Mouse (Mus musculus): ENCODE measurements at regions not wholly inside any gene's neighbourhood (a gene's known extent, or its start where the extent isn't known, plus 50 kb on each side); places are given as distances from the start of the nearest gene placed in this dataset.

DNA sequence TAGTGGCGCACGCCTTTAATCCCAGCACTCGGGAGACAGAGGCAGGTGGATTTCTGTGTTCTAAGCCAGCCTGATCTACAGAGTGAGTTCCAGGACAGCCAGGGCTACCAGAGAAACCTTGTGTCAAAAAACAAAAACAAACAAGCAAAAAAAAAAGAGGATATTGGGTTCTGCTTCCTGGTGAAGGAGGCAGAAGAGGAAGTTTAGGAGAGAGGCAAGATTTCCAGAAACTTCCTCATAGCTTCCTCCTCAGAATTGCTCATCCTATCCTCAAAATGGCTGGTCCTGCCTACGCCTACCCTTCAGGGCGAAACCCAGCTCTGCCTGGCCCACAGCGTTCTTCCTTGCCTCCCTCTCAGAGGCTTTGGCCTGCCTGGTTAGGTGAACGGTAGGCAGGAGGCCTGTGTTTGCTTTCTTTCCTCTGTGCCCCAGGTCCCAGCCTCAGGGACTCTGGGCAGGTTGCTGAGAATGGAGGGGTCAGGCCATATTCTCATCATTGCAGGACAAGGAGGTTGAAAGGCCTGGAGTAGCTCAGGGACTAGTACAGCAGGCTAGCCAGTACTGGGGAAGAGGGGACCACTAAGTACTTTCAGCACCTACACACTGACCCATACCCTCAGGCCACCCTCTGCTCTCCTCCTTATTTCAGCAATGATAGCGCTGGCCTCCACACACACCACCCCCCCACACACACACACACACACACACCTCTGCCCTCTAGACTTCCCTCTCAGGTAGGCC lies 79.6 kb downstream of the Zfp36l2 start:
- DNase-seq (ENCODE audit: low spot score) = no peak

DNA sequence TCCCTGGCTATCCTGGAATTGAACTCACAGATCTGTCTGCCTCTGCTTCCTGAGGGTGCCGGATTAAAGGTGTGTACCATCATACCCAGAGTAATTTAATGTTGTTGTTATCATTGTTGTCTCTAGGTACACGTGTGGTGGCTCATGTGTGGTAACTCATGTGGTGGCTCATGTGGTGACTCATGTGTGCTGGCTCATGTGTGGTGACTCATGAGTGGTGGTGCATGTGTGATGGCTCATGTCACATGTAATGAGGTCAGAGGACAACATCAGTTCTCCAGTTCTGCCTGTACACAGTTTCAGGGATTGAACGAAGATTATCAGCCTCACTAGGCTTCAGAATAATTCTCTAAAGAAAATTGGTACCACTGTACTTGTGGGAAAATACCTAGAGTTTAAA lies 80.2 kb downstream of the Zfp36l2 start:
- no peak for DNase-seq (ENCODE audit: low spot score)

DNA sequence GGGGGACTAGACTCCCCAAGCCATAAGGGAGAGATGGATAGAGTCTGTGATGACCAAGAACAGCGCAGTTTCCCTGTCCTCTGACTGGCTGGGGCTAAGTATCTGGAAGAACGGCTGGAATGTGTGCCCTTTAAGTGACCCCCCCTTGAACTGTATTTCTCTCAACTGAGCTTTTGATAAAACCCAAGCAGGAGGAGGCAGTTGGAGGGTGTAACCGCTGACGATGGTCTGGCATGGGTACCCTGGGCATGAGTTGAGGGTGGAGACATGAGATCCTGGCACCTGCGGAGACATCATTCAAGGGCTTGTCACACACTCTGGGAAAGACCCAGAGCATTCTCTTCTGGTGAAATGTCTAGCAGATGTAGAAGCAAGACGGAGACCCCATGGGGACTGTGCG lies 83.5 kb downstream of the Zfp36l2 start:
- DNase-seq (ENCODE audit: low spot score) = no peak

DNA sequence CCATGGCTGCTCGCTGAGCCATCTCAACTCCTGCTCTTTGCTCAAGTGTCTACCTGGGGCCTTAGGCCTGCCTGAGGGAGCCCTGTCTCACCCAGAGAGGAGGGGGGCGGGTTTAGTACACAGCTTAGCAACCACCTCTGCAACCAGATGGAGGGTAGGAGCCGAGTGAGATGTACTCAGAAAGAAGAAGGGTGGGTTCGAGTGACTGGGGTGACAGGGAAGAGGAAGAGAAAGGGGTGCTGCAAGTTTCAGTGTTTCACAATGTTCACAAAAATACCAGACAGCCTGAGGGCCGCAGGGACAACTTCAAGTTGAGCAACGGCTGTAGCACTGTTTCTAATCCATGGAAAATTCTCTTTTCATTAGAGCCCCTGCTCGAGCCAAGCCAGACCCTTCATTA lies 84.4 kb downstream of the Zfp36l2 start:
- DNase-seq (ENCODE audit: low spot score) = no peak

DNA sequence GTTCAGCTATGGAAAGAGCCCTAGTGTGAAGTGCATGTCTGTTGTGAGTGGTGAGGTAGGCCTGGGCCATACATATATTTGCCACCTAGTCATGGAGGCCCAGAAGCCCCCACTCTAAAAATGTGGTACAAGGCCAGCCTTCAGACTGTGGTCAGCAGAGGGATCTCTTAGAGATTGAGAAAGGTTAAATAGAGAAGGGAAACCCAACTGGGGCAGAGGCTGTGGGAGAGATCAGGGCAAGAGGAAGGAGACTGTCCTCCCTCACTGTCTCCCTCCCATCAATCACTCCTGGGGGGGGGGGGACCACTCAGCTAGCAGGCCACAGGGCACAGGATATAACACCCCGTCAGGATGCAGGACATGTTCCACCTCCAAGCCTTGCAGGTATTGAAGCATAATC lies 86.1 kb downstream of the Zfp36l2 start:
- no peak for DNase-seq (ENCODE audit: low spot score)

DNA sequence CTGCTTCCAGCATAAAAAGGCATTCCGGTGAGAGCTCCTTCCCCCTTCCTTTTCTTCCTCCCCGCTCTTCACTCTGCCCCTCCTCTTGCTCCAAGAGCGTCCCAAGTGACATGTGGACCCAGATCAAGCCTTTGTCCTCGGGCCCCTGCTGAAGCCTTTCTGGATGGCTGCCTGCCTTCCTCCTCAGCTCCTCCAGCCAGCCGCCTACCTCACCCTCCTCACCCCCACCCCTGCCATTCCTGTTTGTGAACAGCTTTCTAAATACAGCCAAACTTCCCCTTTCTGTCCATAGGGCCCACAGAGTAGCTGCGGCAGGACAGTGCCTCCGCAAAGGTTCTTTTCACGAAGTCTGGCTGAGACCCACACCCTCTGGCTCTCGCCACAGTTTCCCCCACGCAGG lies 87.2 kb downstream of the Zfp36l2 start:
- DNase-seq (ENCODE audit: low spot score) = no peak

DNA sequence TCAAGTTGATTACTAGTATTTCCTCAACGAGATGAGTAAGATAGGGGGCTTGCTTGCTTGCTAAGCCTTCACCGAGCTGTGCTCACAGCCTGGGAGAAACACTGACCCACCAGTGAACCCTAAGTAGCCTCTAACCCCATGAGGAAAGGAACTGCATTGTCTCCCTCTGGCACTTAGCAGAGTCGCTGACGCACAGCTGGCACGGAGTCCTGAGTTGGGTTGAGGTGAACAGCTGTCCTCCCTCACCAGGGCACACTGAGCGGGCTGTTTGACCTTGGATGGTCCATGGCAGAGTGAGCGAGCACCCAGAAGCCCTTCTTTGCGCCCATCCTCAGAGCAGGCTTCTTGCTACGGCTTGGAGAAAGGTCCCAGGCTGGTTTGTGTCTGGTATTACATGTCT lies 88.0 kb downstream of the Zfp36l2 start:
- no peak for DNase-seq (ENCODE audit: low spot score)

DNA sequence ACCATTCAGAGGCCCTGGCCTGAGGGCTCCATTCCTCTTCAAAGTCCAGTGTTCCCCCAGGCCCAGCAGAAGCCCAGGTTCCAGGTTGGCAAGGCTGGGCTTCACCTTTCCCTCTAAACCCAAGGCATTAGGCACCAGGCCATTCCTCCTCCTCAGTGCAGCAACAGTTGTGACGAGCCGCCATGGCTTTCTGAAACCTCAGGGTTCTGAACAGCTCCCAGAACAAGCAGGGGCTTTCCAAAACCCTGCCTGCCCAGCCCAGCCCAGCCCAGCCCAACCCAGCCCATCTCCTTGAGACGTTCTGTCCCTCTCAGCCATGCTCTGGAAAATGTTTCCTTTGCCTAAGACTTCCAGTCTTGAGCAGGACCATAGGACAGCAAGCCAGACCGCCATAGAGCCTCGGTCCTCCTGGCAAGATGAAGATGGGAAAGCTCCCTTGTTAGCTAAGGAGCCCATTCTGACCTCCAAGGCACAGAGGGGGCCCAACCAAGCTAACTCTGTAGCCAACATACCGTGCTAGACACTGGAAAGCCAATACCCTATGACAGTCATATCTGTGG lies 89.8 kb downstream of the Zfp36l2 start:
- no peak for DNase-seq (ENCODE audit: low spot score)

DNA sequence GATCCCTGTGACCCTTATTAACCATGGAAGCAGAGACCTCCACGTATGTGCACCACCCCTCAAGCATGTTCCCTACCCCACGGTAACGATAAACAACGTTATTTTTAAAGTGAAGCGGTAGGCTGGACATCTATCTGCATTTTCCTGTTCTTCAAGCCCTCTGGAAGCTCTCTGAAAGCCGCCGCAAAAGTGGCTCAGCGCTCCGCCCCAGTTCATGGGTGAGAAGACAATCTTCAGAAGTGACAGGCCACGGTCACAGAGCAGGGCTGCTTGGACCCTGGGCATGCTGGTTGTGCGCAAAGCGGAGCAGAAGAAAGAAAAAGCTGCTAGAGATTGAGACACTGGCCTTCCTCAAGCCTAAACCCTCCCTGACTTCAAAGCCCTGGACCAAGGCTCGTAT lies 90.5 kb downstream of the Zfp36l2 start:
- DNase-seq (ENCODE audit: low spot score) = no peak

DNA sequence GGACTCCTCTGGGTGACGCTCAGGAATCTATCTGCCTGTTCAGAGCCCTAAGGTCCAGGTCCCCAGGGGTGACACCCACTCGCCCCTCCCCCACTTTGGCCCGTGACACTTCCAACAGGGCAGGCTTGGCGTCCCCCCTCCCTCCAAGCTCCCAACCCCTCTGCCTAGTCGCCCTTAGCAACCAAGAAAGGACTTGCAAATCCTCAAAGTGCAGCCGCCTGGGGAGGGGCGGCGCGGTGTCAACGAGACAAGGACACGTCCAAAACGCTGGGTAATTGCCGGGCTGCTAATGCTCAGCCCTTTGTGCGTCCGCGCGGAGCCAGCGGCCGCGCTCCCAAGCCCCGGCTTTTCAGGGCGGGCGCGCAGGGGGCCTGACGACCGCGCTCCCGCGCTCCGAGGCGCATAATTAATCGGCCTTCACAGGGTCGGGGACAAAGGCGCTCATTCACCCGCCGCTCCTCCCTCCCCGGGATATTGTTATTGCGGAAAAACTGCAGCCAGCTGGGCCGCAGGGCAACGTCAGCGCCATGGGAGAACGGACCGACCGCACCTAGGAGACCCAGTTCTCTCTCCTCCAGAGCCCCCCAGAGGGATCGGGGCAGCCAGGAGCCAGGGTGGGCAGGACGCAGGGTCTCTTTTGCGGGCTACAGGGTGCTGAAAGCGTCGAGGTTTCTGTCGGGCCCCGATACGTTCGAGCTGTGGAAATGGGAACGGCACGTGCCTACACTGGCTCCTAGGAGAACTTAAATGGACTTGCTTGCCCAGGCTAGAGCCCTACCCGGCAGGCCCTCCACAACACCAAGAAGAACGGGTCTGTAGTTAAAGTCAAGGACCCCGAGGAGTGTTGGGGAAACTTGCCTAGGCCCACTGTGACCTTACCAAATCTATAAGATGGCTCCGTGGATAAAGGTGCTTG lies 91.1 kb downstream of the Zfp36l2 start:
- DNase-seq (ENCODE audit: low spot score) = no peak

DNA sequence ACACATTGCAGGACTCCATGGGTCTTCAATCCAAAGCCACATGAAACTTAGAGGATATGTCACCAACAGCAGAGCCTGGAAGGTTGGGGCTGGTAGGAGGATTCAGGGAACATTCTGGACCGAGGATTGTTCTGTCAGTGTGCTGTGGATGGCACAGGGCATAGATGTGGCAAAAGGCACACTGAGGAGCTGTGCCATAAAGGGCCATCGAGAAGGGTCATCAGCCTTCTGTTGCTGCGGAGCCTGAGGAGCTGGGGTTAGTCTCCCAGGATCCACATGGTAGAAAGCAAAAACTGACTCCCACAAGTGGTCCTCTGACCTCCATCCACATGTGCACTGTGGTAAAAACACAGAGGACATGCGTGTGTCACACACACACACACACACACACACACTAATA lies 91.9 kb downstream of the Zfp36l2 start:
- DNase-seq (ENCODE audit: low spot score) = no peak

DNA sequence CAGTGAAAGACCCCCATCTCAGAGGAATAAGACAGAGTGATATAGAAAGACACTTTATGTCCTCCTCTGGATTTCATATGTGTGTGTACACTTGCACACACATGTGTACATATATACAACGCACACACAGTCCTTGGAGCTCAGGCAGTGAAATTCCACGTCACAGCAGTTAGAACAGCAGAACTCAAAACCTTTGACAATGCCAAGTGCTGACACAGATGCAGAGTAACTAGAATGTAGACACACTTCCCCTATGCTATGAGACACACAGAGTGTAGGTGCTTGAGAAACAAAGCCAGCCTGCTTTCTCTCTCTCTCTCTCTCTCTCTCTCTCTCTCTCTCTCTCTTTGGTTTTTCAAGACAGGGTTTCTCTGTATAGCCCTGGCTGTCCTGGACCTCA lies 92.7 kb downstream of the Zfp36l2 start:
- no peak for DNase-seq (ENCODE audit: low spot score)

DNA sequence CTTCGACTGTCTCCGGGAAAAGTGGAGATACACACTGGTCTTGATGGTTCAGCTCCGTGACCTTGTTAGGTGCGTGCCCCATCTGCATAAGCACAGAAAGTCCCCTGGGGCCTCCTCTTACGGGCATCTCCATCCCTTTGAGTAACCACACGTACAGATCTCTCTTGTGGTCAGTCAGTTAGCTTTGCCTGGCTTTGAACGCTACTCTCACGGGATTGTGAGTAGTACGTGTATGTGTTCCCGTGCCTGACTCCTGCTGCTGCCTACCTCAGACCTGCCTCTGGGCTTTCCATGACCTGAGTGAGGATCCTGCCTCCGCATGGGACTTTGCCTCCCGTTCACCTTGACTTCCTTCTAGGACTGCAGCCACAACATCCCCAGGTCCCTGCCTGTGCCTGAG lies 101.4 kb downstream of the Zfp36l2 start:
- no peak for DNase-seq (ENCODE audit: low spot score)

DNA sequence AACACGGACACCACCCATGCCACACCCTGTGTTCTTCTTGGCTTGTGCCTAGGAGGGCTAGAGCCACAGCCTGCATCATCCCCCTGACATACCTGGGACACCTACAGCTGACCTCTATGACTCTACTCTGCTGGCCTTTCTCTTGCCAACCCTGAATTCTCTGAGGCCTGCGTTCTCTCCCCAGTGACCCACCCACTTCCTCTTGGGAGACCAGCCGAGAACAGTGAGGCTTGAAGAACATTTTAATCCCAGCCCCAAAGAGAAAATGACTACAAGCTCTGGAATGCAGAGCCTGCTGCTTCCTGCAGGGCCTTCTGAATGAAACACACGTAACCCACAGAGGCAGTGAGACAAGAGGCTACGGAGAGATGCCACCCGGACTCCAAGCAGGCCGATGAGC lies 102.0 kb downstream of the Zfp36l2 start:
- no peak for DNase-seq (ENCODE audit: low spot score)

DNA sequence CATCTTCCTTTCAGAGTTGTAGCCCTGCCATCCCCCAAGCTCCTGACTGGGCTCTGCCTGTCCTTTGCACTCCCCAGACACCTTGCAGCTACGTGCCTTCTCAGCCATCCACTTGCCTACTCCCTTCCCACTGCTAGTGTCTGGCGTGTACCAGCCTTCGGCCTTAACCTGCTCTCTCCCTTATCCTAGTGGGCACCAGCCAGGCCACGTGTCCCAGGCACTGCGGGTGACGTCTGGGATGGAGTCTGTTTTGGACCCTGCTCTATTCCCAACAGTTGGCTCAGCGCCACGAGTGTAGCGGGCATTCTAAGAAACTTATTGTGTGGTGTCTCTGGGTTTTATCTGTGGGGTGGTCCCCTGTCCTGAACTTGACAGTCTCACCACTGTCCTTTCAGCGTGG lies 102.5 kb downstream of the Zfp36l2 start:
- no peak for DNase-seq (ENCODE audit: low spot score)

DNA sequence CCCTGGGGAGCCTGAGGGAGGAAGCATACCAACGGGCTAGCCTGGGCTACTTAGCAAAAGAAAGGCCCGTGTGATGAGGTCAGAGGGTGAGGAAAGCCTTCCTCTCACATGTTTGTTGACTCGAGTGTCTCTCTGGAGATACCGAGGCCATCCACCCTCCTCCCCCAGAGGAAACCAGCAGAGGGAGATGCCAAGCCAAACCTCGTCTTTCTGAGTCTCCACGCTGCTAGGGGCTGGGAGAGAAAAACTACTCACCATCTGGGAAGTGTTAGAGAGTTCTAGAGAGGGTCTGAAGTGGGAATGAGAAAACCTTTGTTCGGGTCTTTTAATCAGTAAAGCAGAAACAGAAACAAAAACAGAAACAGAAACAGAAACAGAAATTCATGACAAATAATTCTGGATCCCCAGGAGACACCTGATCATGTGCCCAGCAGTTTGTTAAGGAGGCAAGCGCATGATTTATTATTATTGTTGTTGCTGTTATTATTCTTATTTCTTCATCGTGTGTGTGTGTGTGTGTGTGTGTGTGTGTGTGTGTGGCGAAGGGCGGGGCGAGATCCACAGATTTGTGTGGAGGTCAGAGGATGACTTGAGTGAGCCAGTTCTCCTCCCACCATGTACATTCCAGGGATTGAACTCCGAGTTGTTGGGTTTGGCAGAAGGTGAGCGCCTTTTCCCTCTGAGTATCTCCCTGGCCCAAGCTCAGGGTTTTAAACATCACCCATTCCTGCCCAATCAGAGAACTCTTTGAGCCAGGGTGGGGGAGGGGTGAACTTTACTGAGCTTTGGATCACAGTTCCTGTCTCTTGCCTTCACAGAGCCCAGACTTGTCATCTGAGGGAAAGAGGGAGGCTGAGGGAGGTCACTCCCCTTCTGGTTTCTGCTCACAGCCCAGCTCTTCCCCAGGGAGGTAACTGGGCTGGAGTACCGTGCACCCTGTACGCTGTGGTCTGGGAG lies 104.2 kb downstream of the Zfp36l2 start:
- no peak for DNase-seq (ENCODE audit: low spot score)

DNA sequence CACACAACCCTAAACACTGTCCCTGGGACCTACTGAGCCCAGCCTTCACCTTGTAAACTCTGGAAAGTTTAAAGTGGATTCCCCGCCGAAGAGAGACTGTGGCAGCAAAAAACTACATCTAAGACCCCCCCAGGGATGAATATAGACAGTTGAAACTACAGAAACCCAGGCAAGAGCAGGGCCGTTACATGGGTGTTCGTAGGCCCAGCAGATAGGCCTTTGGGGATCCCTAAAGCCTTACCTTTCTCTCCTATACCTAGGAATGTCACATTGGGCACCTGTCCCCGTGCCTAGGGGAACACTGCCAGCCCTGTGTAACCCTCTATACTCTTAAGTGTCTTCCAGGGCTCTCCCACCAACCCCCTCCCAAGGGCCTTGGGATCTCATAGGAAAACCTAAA lies 105.2 kb downstream of the Zfp36l2 start:
- no peak for DNase-seq (ENCODE audit: low spot score)

DNA sequence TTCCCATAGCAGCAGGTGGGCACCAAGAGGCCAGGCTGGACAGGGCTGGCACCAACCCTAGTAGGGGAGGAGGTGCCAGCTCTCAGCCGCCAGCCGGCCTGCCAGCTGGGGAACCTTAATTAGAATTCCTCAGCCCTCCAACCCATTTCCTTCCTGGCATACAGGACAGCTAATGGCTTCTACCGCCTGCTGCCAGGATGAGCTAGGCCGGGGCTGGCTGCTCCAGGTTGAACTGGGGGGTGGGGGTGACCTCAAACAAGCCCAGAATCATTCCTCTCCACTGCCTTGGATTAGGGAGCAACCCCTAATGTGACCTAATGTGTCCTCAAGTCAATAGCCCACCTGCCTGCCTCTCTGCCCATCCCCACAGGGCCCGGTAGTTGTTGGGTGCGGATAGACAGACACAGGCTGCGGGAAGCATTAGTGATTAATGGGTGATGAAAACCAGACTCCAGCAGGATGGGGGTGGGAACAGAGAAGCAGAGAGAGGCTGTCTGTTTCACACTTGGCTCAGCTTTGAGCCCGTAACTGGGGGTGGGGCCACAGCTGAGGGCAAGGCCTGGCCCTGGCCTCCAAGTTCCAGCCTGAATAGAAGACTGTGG lies 105.9 kb downstream of the Zfp36l2 start:
- no peak for DNase-seq (ENCODE audit: low spot score)

DNA sequence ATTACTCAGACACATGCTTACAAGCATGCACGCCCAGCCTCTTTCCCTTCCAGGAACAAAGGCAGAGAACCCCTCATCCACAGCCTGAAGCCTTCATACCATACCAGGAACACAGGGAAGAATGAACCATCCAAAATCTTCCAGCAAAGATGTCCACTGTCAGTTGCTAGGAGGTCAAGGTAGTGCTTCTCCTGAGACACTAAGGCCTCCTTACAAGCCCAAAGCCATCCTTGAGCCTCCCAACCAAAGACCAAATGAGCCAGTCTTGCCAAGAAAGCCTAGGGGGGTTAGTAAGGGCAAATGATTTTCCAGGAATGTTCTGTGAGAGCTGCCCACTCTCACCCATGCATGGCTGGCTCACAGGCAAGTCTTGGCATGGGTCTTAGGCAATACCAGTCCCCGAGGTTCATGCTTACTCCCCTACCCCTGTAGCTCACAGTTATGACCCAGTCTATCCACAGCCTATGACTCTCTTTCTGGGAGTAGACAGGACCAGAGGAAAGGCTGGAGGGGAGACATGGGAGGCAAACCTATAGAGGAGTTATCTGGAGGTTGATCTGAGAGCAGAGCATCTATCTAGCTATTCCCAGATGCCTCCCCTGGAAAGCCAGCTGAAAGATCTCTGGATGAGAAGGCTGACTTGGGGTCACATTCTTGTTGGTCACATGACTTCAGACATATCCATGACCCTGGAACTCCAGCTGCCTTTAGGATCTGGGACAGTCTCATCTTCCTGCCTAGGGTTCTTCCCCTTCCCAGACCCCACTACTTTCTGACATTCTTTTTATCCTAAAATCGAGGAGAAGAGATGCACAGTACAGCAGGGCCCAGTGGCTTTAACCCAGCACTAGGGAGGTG lies 112.4 kb downstream of the Zfp36l2 start:
- DNase-seq (ENCODE audit: low spot score) = no peak

DNA sequence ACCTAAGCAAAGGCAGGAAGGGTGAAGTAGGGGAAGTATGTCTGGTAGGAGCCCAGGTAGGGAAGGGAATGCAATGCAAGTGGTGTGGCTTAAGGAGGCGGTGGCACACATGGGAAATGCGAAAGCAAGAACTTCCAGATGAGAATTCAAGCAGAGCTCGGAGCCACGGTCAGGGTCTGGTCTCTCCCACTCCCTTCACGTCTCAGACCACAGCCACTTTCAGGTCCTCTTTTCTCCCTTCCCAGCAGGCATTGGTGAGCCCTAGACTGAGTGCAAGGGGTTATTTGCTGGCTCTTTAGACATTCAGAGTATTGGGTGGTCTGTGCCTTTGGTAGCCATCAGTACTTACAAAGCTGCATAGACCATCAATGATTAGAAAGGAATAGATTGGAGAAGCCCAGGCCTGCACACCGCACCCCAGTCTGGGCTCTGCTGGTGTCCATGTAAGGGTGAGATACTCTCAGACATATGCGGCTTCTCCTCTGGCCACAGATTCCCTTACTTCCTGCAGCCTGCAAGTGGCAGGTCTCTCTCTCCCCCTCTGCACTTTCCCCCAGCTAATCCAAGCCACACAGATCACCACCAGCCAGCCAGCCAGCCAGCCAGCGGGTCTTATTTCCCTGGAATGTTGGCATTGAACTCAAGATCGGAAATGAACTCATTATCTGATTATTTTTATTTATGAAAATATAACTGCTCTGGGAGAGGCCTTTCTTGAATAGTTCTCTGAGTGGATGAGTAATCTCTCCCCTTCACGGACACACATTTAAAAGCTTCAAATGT lies 113.6 kb downstream of the Zfp36l2 start:
- DNase-seq (ENCODE audit: low spot score) = no peak

Data from spleen, adult 12 weeks (tissue).